Mouse (Mus musculus) small intestine, adult 2 months (tissue): ENCODE results near the gene Elk4. TPM values are rescaled to one million over a fixed set of nuclear protein-coding genes. Genes with fewer than 3 reads are reported as not detected.
A peak's percentile ranks its signal among the peaks of the same experiment; 100 is the strongest.

ENCODE experiments used
- H3K27ac ChIP-seq: fragments of 200-500 bp; 2 replicates; pipeline ENCODE4 v1.5.1; 2012; ENCODE audit warnings: low read depth, low read length, control low read depth, inconsistent platforms; ENCODE audit not compliant: insufficient read depth
- H3K27me3 ChIP-seq: fragments of 200-500 bp; 2 replicates; pipeline ENCODE4 v1.6.1; 2012; ENCODE audit warnings: mild to moderate bottlenecking, moderate library complexity, low read length, inconsistent platforms; ENCODE audit not compliant: control insufficient read depth, insufficient read depth
- H3K36me3 ChIP-seq: fragments of 200-500 bp; 2 replicates; pipeline ENCODE4 v1.6.1; 2012; ENCODE audit warnings: mild to moderate bottlenecking, low read length, control low read depth, inconsistent platforms; ENCODE audit not compliant: control insufficient read depth, insufficient read depth
- H3K4me1 ChIP-seq: fragments of 200-500 bp; 2 replicates; pipeline ENCODE4 v1.6.1; 2012; ENCODE audit warnings: low read length, inconsistent platforms, mixed read lengths; ENCODE audit not compliant: control insufficient read depth, insufficient read depth, insufficient read length
- H3K4me3 ChIP-seq: fragments of 200-500 bp; 2 replicates; pipeline ENCODE4 v1.5.1; 2012; ENCODE audit warnings: low read depth, mild to moderate bottlenecking, control low read depth, inconsistent platforms, low read length, moderate library complexity
- CTCF ChIP-seq: fragments of 200-500 bp; IDR thresholded peaks from 2 replicates; pipeline ENCODE4 v1.5.1; 2012; ENCODE audit warnings: low read depth, mild to moderate bottlenecking, control low read depth, inconsistent platforms, low read length, moderate library complexity, mixed read lengths; ENCODE audit not compliant: insufficient replicate concordance, insufficient read length; ENCODE audit errors: extremely low read depth
- POLR2A ChIP-seq: fragments of 200-500 bp; IDR thresholded peaks from 2 replicates; pipeline ENCODE4 v1.6.1; 2012; ENCODE audit warnings: low read depth, mild to moderate bottlenecking, control low read depth, inconsistent platforms, low read length, moderate library complexity
- WGBS: fragments of 180-500 bp; shearing (Covaris S2); methylation state at CpG from one replicate; pipeline ENCODE4 v1.1.7; 2018; 5-methylcytosine and 5-hydroxymethylcytosine counted together
- polyA plus RNA-seq: library from polyadenylated mRNA; depleted of rRNA; stranded (reverse); fragments of >200 nt; gene quantifications from 2 replicates; pipeline ENCODE4 v1.2.3, GENCODE M21; 2012; rRNA removed

The Elk4 gene
- polyA plus RNA-seq, 1 experiment = 16.6 TPM

DNA sequence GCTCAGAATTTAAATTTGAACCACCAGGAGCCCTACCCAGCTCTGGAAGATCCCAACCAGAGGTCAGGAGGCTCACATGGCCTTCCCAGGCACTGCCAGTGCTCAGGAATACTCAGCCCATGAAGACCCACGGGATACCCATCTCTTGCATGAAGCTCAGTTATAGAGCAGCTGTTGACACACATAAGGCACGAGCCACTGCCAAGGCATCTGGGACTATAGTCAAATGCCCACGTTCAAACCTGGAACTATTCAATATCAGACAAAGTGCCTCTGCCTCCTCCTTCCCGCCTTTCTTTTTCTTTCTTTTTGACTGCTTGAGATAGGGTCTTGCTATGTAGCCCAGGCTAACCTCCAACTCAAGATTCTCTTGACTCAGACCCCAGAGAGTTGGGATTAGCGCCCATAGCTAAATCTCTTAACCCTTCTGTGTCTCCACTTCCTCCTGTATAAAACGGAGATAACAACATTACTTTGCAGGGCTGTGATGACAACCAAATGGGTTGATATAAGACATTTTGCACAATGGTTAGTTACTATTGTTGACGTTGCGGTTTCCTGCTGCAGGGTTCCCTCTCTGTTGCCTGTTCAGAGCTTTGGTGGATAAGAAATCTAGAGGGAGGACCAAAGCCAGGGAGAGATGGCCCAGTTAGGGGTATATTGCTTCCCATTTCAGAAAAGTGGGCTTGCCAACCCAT is 58.2 kb downstream of the Elk4 start:
- H3K4me3 ChIP-seq = no peak overlapping the region
- 87% methylated on average over 8 of the region's 8 CpGs for WGBS
- TF ChIP-seq POLR2A = no peak
- TF ChIP-seq CTCF = no peak
- no peak overlapping the region for H3K27ac ChIP-seq
- no peaks in the 10 kb centered on the region for H3K36me3 ChIP-seq
- H3K27me3 ChIP-seq = no peaks in the 10 kb centered on the region
- H3K4me1 ChIP-seq = peaks cover 31% of the 10 kb centered on the region

DNA sequence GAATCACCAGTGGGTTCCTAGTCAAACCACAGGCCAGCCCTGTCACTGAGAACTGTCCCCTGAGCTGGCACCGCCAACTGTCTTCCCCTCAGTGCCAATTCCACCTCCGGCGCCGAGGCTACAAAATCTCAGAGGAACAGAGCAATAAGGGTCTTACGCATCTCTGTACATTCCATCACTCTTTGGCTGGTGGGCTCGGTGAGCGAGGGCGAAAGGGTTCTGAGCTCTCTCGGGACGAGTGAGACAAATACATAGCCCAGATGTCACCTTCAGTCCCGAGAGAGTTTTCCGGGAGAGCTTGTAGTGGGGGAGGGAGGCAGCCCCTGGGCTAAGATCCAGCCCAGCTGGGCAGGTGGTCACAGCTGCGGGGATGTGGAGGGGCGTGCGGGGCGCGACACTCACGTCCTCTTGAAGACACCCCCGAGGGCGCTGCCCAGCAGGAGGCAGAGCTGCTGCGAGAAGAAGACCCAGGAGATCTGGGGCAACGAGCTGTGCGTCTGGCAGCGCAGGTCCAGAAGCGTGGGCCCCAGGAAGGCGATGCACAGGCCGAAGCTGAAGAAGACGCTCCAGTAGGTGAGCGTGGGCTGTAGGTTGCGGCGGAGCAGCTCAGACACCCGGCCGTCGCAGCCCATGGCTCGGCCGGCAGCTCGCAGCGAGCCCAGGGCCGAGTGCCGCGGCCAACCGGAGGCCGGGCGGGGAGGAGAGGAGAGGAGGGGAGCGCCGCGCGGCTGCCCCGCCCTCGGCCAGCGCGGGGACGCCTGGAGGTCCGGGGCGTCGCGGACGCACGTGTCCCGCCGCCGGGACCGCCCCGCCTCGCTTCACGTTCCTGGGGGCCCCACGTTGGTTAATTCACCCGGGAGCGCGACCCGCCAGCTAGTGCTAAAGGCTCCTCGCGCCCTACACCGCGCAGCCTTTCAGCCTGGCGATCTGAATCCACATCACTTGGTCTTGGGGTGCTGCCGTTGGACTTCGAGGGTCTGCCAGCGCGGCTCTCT is 60.2 kb downstream of the Elk4 start, which contains the start of gene Mfsd4a:
Gene Mfsd4a, minus strand, starts transcription at position 802 of the 995 bp plus-strand sequence.
- H3K4me1 ChIP-seq = peaks cover 14% of the 10 kb centered on the region; the same call in 1 of the 2 replicates
- TF ChIP-seq CTCF = no peak
- TF ChIP-seq POLR2A = 0 out of 2 replicates have a peak, but pooled peaks have one; percentile 25
- no peaks in the 10 kb centered on the region for H3K27me3 ChIP-seq
- peak within 1 kb of the TSS; percentile 67 for H3K4me3 ChIP-seq
- no peak within 1 kb of the TSS for H3K27ac ChIP-seq
- 3% methylated on average over 79 of the region's 80 CpGs for WGBS
- H3K36me3 ChIP-seq = no peaks in the 10 kb centered on the region

DNA sequence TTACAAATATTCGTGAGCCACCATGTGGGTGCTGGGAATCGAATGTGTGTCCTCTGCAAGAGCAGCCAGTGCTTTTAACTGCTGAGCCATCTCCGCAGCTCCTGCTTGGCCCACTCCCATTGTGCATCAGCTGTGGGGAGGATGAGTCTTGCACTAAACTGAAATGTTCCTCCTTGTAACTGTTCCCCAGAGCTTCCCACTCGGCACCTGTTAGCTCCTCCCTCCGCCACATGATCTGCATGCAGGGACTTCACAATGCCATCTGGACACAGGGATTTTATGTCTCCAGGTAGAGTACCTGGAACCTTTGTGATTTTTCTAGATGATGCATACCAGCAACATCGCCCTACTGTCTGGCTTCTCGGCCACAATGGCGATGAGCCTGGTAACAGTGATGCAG is 62.0 kb downstream of the Elk4 start:
- TF ChIP-seq POLR2A (no peak), CTCF (no peak)
- H3K4me3 ChIP-seq = no peak overlapping the region
- 94% methylated on average over 8 of the region's 8 CpGs for WGBS
- no peak overlapping the region for H3K27ac ChIP-seq
- H3K36me3 ChIP-seq = no peaks in the 10 kb centered on the region
- H3K27me3 ChIP-seq = no peaks in the 10 kb centered on the region
- H3K4me1 ChIP-seq = peaks cover 10% of the 10 kb centered on the region; the same call in 1 of the 2 replicates

DNA sequence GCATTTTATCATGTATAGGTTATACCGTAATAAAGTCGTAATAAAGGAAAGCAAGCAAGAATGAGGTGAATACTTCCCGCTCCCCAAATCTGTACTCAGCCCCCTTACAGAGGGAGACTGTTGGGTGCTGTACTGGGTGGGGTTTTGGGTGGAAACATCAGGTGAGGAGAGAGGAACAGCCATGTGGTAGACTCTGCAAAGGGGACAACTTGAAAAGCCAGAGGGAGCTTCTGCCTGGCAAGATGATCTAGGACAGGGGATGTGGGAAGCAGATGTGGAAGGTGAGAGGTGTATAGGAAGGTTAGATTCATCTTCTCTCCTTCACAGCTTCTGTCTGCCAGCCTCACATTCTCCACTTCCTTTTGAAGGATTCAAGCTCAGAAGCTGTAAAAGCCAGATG is 63.3 kb downstream of the Elk4 start:
- TF ChIP-seq POLR2A = no peak
- no peak for TF ChIP-seq CTCF
- WGBS = 88% methylated on average over 3 of the region's 3 CpGs
- Histone ChIP-seq H3K4me1 (peaks cover 12% of the 10 kb centered on the region), H3K27me3 (no peaks in the 10 kb centered on the region), H3K4me3 (no peak overlapping the region), H3K27ac (no peak overlapping the region), H3K36me3 (no peaks in the 10 kb centered on the region)

DNA sequence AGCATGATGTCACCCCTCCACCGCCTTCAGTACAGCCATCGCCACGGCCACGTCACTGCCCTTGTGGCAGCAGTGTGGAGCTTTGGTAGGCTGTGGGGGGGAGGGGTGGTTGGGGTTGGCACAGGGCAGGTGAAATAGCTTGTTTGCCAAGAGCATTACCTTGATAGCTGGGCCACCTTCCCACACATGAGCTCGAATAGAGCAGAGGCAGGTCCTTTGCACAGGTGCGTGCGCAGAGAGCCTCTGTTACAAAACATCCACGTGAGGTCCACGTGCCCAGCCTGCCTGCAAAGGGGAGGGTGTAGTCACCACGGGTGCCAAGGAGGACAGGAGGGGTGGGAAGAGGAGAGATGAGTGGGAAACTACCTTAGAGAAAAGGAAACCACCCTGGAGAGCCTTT is 68.2 kb downstream of the Elk4 start:
- no peaks in the 10 kb centered on the region for H3K36me3 ChIP-seq
- no peak overlapping the region for H3K4me3 ChIP-seq
- TF ChIP-seq CTCF (no peak), POLR2A (no peak)
- H3K27me3 ChIP-seq = no peaks in the 10 kb centered on the region
- H3K27ac ChIP-seq = no peak overlapping the region
- H3K4me1 ChIP-seq = peaks cover 5% of the 10 kb centered on the region
- 26% methylated on average over 10 of the region's 10 CpGs for whole genome bisulfite sequencing

DNA sequence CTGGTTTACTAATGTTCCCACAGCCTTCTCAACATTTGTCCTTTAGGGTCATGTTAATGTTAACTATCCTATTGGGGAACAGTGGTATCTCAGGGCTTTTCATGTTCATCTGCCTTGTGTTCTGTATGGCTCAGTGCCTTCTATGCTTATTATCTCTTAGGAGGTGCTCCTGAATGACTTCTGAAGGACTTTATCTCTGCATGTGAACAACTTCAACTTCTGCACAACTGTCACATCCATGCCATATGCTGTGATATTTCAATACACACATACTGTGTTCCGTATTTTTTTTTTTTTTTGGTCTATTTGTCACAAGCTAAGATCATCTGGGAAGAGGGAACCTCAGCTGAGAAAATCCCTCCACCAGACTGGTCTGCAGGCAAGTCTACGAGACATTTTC is 71.0 kb downstream of the Elk4 start:
- TF ChIP-seq POLR2A = no peak
- TF ChIP-seq CTCF = no peak
- peaks cover 5% of the 10 kb centered on the region for H3K4me1 ChIP-seq
- no peaks in the 10 kb centered on the region for H3K36me3 ChIP-seq
- H3K27me3 ChIP-seq = no peaks in the 10 kb centered on the region
- H3K27ac ChIP-seq = no peak overlapping the region
- no peak overlapping the region for H3K4me3 ChIP-seq
- WGBS = 90% methylated on average over 2 of the region's 2 CpGs

Other genes starting within 250 kb of the Elk4 start
- gene Pm20d1, start 210.2 kb upstream of the Elk4 start, polyA plus RNA-seq = 8.3 and 33.0 TPM in 2 replicates
- gene Slc41a1, start 180.1 kb upstream of the Elk4 start, polyA plus RNA-seq = 15.0 and 20.1 TPM in 2 replicates
- gene Rab29, start 140.4 kb upstream of the Elk4 start, polyA plus RNA-seq = 10.3 and 12.4 TPM in 2 replicates
- 0.53 and 1.5 TPM in 2 replicates for gene Nucks1, start 97.1 kb upstream of the Elk4 start, polyA plus RNA-seq
- gene Slc45a3, start 44.6 kb upstream of the Elk4 start, polyA plus RNA-seq = 2.1 and 10.7 TPM in 2 replicates
- gene Mfsd4a, start 60.5 kb downstream of the Elk4 start, polyA plus RNA-seq = 14.0 and 28.0 TPM in 2 replicates
- gene Cdk18, start 132.1 kb downstream of the Elk4 start, polyA plus RNA-seq = 84.2 and 133 TPM in 2 replicates
- gene Lemd1, start 183.8 kb downstream of the Elk4 start, polyA plus RNA-seq = 0.09 and 0.10 TPM in 2 replicates
- gene AC124108.1, start 183.8 kb downstream of the Elk4 start, polyA plus RNA-seq = not detected in 2 replicates
- gene Gm10188, start 222.2 kb downstream of the Elk4 start, polyA plus RNA-seq = not detected in 2 replicates